ENCODE assay signal across 11 mouse cellular contexts in genomic region chr7:16042850-16043775, GRCm38 (mm10). TPM values are rescaled to one million over a fixed set of nuclear protein-coding genes. Genes with fewer than 3 reads are reported as not detected.
DNase-seq lines count a peak whose midpoint lies in the region; ATAC-seq and TF ChIP-seq lines count a peak whose summit lies in the region.
"Had no signal": no experiment of that assay in that cellular context is flagged by ENCODE, and none has a peak within 500 bp of the region (broad histone marks: within the 10 kb centered on the region; RNA-seq: fewer than 3 reads in every experiment).

No protein-coding gene starts in this region.

- peak overlapping the region; percentile 56; the same call in 1 of the 2 replicates for H3K27ac ChIP-seq in kidney, embryonic 15.5 days
- H3K27ac ChIP-seq in bone marrow, adult 2 months (ENCODE audit: control insufficient read depth, insufficient read depth, low read depth, low read length, poor library complexity), result peak overlapping the region; percentile 32; the same call in 1 of the 2 replicates
- H3K27ac ChIP-seq in limb, embryonic 13.5 days, result peak overlapping the region; percentile 99

- WGBS in kidney, embryonic 15.5 days, result 64% methylated on average over 10 of the region's 10 CpGs
- 14% methylated on average over 10 of the region's 10 CpGs for WGBS in bone marrow, adult 2 months
- 72% methylated on average over 10 of the region's 10 CpGs for WGBS in limb, embryonic 13.5 days

- no peaks in the 10 kb centered on the region for H3K27me3 ChIP-seq in kidney, embryonic 15.5 days
- H3K27me3 ChIP-seq in limb, embryonic 13.5 days, result no peaks in the 10 kb centered on the region

- H3K4me2 ChIP-seq in kidney, embryonic 15.5 days, result 0 out of 2 replicates have a peak overlapping the region, but pooled peaks have one; percentile 83
- peak overlapping the region; percentile 88 for H3K4me2 ChIP-seq in limb, embryonic 13.5 days (replicated peaks)

- ATAC-seq in kidney, embryonic 15.5 days (replicated peaks; ENCODE audit: low FRiP score), result no peak
- no peak for ATAC-seq in limb, embryonic 13.5 days (ENCODE audit: low FRiP score, low read depth)
- ATAC-seq: activated CD4-positive, CD25-positive, alpha-beta regulatory T cell, adult 4 months had no signal

- peak; percentile 15; the same call in 1 of the 2 replicates for TF ChIP-seq CTCF in bone marrow, adult 2 months (IDR thresholded peaks at IDR 0.05; ENCODE audit: control insufficient read depth, insufficient read depth, low read length)

- DNase-seq in cerebellum, adult 8-10 months, result peak; percentile 34
- DNase-seq in cerebellum, adult 11 months, result no peak
- no peak for DNase-seq in kidney, adult 9 months
- no peak for DNase-seq in left cerebral cortex, postnatal 10 days (ENCODE audit: extremely low spot score in 1 of 2, low spot score in 2 of 2)
- DNase-seq in left cerebral cortex, postnatal 14 days (ENCODE audit: low spot score in 2 of 2), result no peak
- DNase-seq: lung, postnatal 14 days had no signal

- no peak overlapping the region for H3K4me3 ChIP-seq in kidney, embryonic 15.5 days (replicated peaks)
- peak overlapping the region; percentile 34 for H3K4me3 ChIP-seq in bone marrow, adult 2 months (replicated peaks; ENCODE audit: control insufficient read depth, low read depth, low read length)
- H3K4me3 ChIP-seq in limb, embryonic 13.5 days, result no peak overlapping the region

- TF ChIP-seq POLR2A in bone marrow, adult 2 months (IDR thresholded peaks at IDR 0.05; ENCODE audit: borderline replicate concordance, control insufficient read depth, low read depth, low read length), result no peak

- intact Hi-C loops in left cerebral cortex, postnatal 10 days (cut with DNase I), result no loop called here
- intact Hi-C loops in left cerebral cortex, postnatal 14 days (cut with DNase I), result no loop called here

- H3K9me3 ChIP-seq in kidney, embryonic 15.5 days (replicated peaks), result no peaks in the 10 kb centered on the region
- no peaks in the 10 kb centered on the region for H3K9me3 ChIP-seq in limb, embryonic 13.5 days

- H3K4me1 ChIP-seq in kidney, embryonic 15.5 days, result peaks cover 50% of the 10 kb centered on the region
- peaks cover 4% of the 10 kb centered on the region; the same call in 1 of the 2 replicates for H3K4me1 ChIP-seq in bone marrow, adult 2 months (ENCODE audit: control insufficient read depth, insufficient read depth, low read length)
- H3K4me1 ChIP-seq in limb, embryonic 13.5 days, result peaks cover 40% of the 10 kb centered on the region

- no peak overlapping the region for H3K9ac ChIP-seq in kidney, embryonic 15.5 days
- 0 out of 2 replicates have a peak overlapping the region, but pooled peaks have one; percentile 6 for H3K9ac ChIP-seq in limb, embryonic 13.5 days

- no peaks in the 10 kb centered on the region for H3K36me3 ChIP-seq in kidney, embryonic 15.5 days
- H3K36me3 ChIP-seq in limb, embryonic 13.5 days, result 0 out of 2 replicates have a peak, but pooled peaks cover 12% of the 10 kb centered on the region

RNA-seq across cellular contexts. Expression of gene Bicra, which starts 4.6 kb away (rescaled TPM):
- 7.5 and 8.1 TPM in 2 replicates for polyA plus RNA-seq in kidney, embryonic 15.5 days (2015; fragmentation: Nextera tagmentation; extraction: Ambion mirVana)
- polyA plus RNA-seq in bone marrow, adult 2 months (2011; ENCODE audit: insufficient read depth, insufficient read length, low replicate concordance, missing spikeins), result 16.7 and 27.9 TPM in 2 replicates
- polyA plus RNA-seq in limb, embryonic 13.5 days (2015; fragmentation: Nextera tagmentation; extraction: Ambion mirVana), result 8.6 and 8.7 TPM in 2 replicates
- total RNA-seq in left cerebral cortex, postnatal 10 days (2021), result 10 to 100 TPM; 13.4 to 14.1 TPM
- total RNA-seq in left cerebral cortex, postnatal 14 days (2021), result 10 to 100 TPM; 14.6 to 16.9 TPM

RNA-seq across cellular contexts. Expression of gene Zfp541, which starts 18.5 kb away (rescaled TPM):
- 0.13 TPM in 1 of 2 replicates, not detected in the other for polyA plus RNA-seq in kidney, embryonic 15.5 days (2015; fragmentation: Nextera tagmentation; extraction: Ambion mirVana)
- not detected in 2 replicates for polyA plus RNA-seq in bone marrow, adult 2 months (2011; ENCODE audit: insufficient read depth, insufficient read length, low replicate concordance, missing spikeins)
- 0.04 and 0.08 TPM in 2 replicates for polyA plus RNA-seq in limb, embryonic 13.5 days (2015; fragmentation: Nextera tagmentation; extraction: Ambion mirVana)
- under 1 TPM; 0.26 to 0.58 TPM for total RNA-seq in left cerebral cortex, postnatal 10 days (2021)
- under 1 TPM; 0.40 to 0.59 TPM for total RNA-seq in left cerebral cortex, postnatal 14 days (2021)
- total RNA-seq: heart, postnatal 14 days had no signal

RNA-seq across cellular contexts. Expression of gene Napa, which starts 55.1 kb away (rescaled TPM):
- polyA plus RNA-seq in kidney, embryonic 15.5 days (2015; fragmentation: Nextera tagmentation; extraction: Ambion mirVana), result 178 and 203 TPM in 2 replicates
- polyA plus RNA-seq in bone marrow, adult 2 months (2011; ENCODE audit: insufficient read depth, insufficient read length, low replicate concordance, missing spikeins), result 90.4 and 126 TPM in 2 replicates
- polyA plus RNA-seq in limb, embryonic 13.5 days (2015; fragmentation: Nextera tagmentation; extraction: Ambion mirVana), result 232 and 245 TPM in 2 replicates
- 100 to 1,000 TPM; 181 TPM for total RNA-seq in left cerebral cortex, postnatal 10 days (2021)
- 100 to 1,000 TPM; 241 to 246 TPM for total RNA-seq in left cerebral cortex, postnatal 14 days (2021)

Comparison
In these comparisons a context has a peak if more than half of its experiments do, and no peak if none do; other contexts are left out.
1. H3K27ac ChIP-seq: peak in every context shown above with its lines; median percentile 99 in limb, embryonic 13.5 days; 56 in kidney, embryonic 15.5 days; 32 in bone marrow, adult 2 months.